Mouse (Mus musculus): ENCODE results near the gene Nrxn3. TPM values are rescaled to one million over a fixed set of nuclear protein-coding genes. Genes with fewer than 3 reads are reported as not detected.

Gene Nrxn3
- polyA plus RNA-seq, 1 experiment from 2014 or later: 96.9 TPM

DNA sequence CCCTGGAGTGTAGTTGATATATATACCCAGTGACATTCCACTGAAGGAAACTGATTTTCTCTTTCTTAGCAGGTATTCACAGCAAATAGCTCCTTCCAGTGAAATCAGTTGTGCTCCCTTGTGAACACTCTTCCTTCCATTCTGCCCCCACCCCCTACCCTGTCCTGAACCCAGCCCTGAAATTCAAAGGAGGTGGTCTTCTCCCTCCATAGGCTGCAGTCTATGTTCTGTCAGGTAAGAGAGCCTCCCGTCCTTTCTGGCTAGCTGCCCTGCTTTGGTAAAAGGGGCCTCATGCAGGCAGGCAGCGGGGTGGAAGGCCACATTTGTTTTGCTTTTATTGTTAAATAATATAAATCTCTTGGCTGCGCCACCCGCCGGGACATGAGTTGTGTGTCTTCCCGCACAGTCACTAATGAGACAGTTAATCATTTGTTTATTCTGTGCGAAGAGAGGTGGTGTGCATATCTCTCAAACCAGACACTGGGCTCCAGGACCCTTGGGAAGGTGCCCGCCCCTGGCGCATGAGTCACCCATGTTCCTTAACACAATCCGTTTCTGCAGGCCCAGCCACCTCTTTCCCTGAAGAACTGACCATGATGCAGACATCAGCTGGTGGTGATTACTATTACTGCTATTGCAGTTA, 261.1 kb downstream of the Nrxn3 start:
- Histone ChIP-seq H3K9ac (no peak overlapping the region), H3K4me3 (replicated peaks; ENCODE audit: low read length) (no peak overlapping the region), H3K4me2 (replicated peaks) (0 out of 2 replicates have a peak overlapping the region, but pooled peaks have one; percentile 15), H3K9me3 (ENCODE audit: control insufficient read depth, low read length) (no peaks in the 10 kb centered on the region), H3K27ac (peak overlapping the region; percentile 72), H3K4me1 (replicated peaks; ENCODE audit: control insufficient read depth, insufficient read depth, low read length) (peaks cover 22% of the 10 kb centered on the region), H3K27me3 (ENCODE audit: control insufficient read depth, insufficient read depth, low read length) (no peaks in the 10 kb centered on the region), H3K36me3 (replicated peaks; ENCODE audit: control insufficient read depth, insufficient read depth) (no peaks in the 10 kb centered on the region)
- 15% methylated on average over 10 of the region's 10 CpGs for WGBS
- DNase-seq (ENCODE audit: low spot score) (no peak), ATAC-seq (ENCODE audit: low FRiP score) (peak; percentile 61; the same call in 1 of the 2 replicates)

GRCm38 (mm10) chr12:88984375-88984774, 261.7 kb downstream of the Nrxn3 start:
- H3K4me1 ChIP-seq (replicated peaks; ENCODE audit: control insufficient read depth, insufficient read depth, low read length): peaks cover 22% of the 10 kb centered on the region
- H3K4me2 ChIP-seq (replicated peaks): peak overlapping the region; percentile 15; the same call in 1 of the 2 replicates
- H3K36me3 ChIP-seq (replicated peaks; ENCODE audit: control insufficient read depth, insufficient read depth): no peaks in the 10 kb centered on the region
- H3K27me3 ChIP-seq (ENCODE audit: control insufficient read depth, insufficient read depth, low read length): no peaks in the 10 kb centered on the region
- WGBS: 8% methylated on average over 8 of the region's 8 CpGs
- H3K9ac ChIP-seq: peak overlapping the region; percentile 25; the same call in 1 of the 2 replicates
- H3K27ac ChIP-seq: peak overlapping the region; percentile 72
- DNase-seq (ENCODE audit: low spot score): no peak
- no peaks in the 10 kb centered on the region for H3K9me3 ChIP-seq (ENCODE audit: control insufficient read depth, low read length)
- H3K4me3 ChIP-seq (replicated peaks; ENCODE audit: low read length): no peak overlapping the region
- ATAC-seq (ENCODE audit: low FRiP score): peak; percentile 34; the same call in 1 of the 2 replicates

- ATAC-seq (ENCODE audit: low FRiP score) (no peak), DNase-seq (ENCODE audit: low spot score) (no peak)
- Histone ChIP-seq H3K4me3 (replicated peaks; ENCODE audit: low read length) (no peak overlapping the region), H3K4me1 (replicated peaks; ENCODE audit: control insufficient read depth, insufficient read depth, low read length) (peaks cover 22% of the 10 kb centered on the region), H3K36me3 (replicated peaks; ENCODE audit: control insufficient read depth, insufficient read depth) (no peaks in the 10 kb centered on the region), H3K27me3 (ENCODE audit: control insufficient read depth, insufficient read depth, low read length) (no peaks in the 10 kb centered on the region), H3K9ac (0 out of 2 replicates have a peak overlapping the region, but pooled peaks have one; percentile 25), H3K27ac (peak overlapping the region; percentile 72), H3K4me2 (replicated peaks) (peak overlapping the region; percentile 15; the same call in 1 of the 2 replicates), H3K9me3 (ENCODE audit: control insufficient read depth, low read length) (no peaks in the 10 kb centered on the region)
- 23% methylated on average over 5 of the region's 5 CpGs for WGBS
Measured at GRCm38 (mm10) chr12:88984804-88985203, 262.1 kb downstream of the Nrxn3 start.

GRCm38 (mm10) chr12:88987046-88987445, 264.4 kb downstream of the Nrxn3 start:
- Histone ChIP-seq H3K4me1 (replicated peaks; ENCODE audit: control insufficient read depth, insufficient read depth, low read length) (peaks cover 22% of the 10 kb centered on the region), H3K9me3 (ENCODE audit: control insufficient read depth, low read length) (no peaks in the 10 kb centered on the region), H3K36me3 (replicated peaks; ENCODE audit: control insufficient read depth, insufficient read depth) (no peaks in the 10 kb centered on the region), H3K4me2 (replicated peaks) (no peak overlapping the region), H3K27me3 (ENCODE audit: control insufficient read depth, insufficient read depth, low read length) (no peaks in the 10 kb centered on the region), H3K9ac (no peak overlapping the region), H3K4me3 (replicated peaks; ENCODE audit: low read length) (no peak overlapping the region), H3K27ac (no peak overlapping the region)
- WGBS: 51% methylated on average over 4 of the region's 4 CpGs
- ATAC-seq (ENCODE audit: low FRiP score): no peak
- no peak for DNase-seq (ENCODE audit: low spot score)

DNA sequence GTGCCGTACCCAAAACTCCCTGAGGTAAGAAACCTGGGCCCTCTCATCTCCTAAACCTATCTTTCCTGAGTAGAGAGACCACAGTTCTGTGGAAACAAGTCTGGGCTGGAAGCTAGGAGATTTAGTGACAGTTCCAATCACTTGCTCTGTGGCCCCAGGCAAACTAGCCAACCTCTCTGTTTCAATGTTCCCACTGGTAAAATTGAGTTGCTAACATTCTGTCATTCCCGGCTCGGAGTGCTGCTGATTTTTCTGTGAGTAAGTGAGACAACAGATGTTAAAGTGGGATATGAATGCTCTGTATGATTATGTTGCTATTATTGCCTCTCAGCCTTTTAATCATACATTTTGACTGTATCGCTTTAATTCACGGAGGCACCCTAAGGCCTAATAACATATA, 268.1 kb downstream of the Nrxn3 start:
- Histone ChIP-seq H3K4me2 (replicated peaks) (no peak overlapping the region), H3K27me3 (ENCODE audit: control insufficient read depth, insufficient read depth, low read length) (no peaks in the 10 kb centered on the region), H3K36me3 (replicated peaks; ENCODE audit: control insufficient read depth, insufficient read depth) (no peaks in the 10 kb centered on the region), H3K4me3 (replicated peaks; ENCODE audit: low read length) (no peak overlapping the region), H3K9ac (no peak overlapping the region), H3K27ac (no peak overlapping the region), H3K9me3 (ENCODE audit: control insufficient read depth, low read length) (no peaks in the 10 kb centered on the region), H3K4me1 (replicated peaks; ENCODE audit: control insufficient read depth, insufficient read depth, low read length) (no peaks in the 10 kb centered on the region)
- no peak for DNase-seq (ENCODE audit: low spot score)
- 76% methylated on average over 5 of the region's 5 CpGs for WGBS
- ATAC-seq (ENCODE audit: low FRiP score): no peak

DNA sequence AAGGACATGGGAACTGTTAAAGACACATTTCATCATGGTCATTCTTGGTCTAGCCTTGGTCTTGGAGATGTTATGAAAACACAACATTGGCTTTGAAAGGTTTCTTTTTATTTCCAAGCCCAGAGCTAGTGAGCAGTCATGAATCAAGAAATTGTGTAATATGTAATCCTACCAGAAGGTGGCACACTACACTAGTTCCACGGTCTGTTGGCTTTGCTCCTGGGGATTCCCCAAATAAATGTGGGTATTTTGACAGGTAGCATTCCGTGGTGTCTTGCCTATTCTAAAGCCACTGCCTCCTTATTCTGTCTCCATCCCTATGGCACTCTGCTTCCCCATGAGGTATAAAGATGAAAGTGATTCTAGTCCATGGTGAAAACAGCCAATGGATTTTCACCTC, 269.5 kb downstream of the Nrxn3 start:
- ATAC-seq (ENCODE audit: low FRiP score): no peak
- H3K9me3 ChIP-seq (ENCODE audit: control insufficient read depth, low read length): no peaks in the 10 kb centered on the region
- no peak overlapping the region for H3K4me3 ChIP-seq (replicated peaks; ENCODE audit: low read length)
- H3K4me2 ChIP-seq (replicated peaks): no peak overlapping the region
- H3K27me3 ChIP-seq (ENCODE audit: control insufficient read depth, insufficient read depth, low read length): no peaks in the 10 kb centered on the region
- WGBS: 0% methylated on average over 2 of the region's 2 CpGs
- no peaks in the 10 kb centered on the region for H3K36me3 ChIP-seq (replicated peaks; ENCODE audit: control insufficient read depth, insufficient read depth)
- no peak overlapping the region for H3K9ac ChIP-seq
- no peaks in the 10 kb centered on the region for H3K4me1 ChIP-seq (replicated peaks; ENCODE audit: control insufficient read depth, insufficient read depth, low read length)
- no peak overlapping the region for H3K27ac ChIP-seq
- DNase-seq (ENCODE audit: low spot score): peak; percentile 77

DNA sequence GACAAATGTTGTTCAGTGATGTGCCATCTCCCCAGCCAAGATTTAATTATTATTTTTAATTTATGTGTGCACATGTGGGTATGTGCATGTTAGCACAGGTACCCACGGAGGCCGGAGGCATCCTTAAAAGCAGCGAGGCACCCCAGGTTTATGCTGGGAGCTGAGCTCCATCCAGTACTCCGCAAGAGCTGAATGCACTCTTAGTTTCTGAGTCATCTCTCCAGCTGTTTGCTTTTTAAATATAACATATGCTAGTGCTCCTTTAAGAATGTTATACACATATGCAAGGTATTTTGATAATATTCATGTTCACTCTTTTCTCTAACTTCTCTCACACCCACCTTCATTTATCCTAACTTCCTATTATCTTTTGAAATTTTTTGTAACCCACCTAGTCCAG, 271.1 kb downstream of the Nrxn3 start:
- Histone ChIP-seq H3K4me1 (replicated peaks; ENCODE audit: control insufficient read depth, insufficient read depth, low read length) (no peaks in the 10 kb centered on the region), H3K9me3 (ENCODE audit: control insufficient read depth, low read length) (no peaks in the 10 kb centered on the region), H3K4me2 (replicated peaks) (no peak overlapping the region), H3K27me3 (ENCODE audit: control insufficient read depth, insufficient read depth, low read length) (no peaks in the 10 kb centered on the region), H3K4me3 (replicated peaks; ENCODE audit: low read length) (no peak overlapping the region), H3K9ac (no peak overlapping the region), H3K36me3 (replicated peaks; ENCODE audit: control insufficient read depth, insufficient read depth) (no peaks in the 10 kb centered on the region), H3K27ac (no peak overlapping the region)
- WGBS: 89% methylated on average over 4 of the region's 4 CpGs
- no peak for DNase-seq (ENCODE audit: low spot score)
- no peak for ATAC-seq (ENCODE audit: low FRiP score)

- H3K36me3 ChIP-seq (replicated peaks; ENCODE audit: control insufficient read depth, insufficient read depth): no peaks in the 10 kb centered on the region
- no peaks in the 10 kb centered on the region for H3K9me3 ChIP-seq (ENCODE audit: control insufficient read depth, low read length)
- H3K27ac ChIP-seq: no peak overlapping the region
- DNase-seq (ENCODE audit: low spot score) (no peak), ATAC-seq (ENCODE audit: low FRiP score) (no peak)
- no peak overlapping the region for H3K9ac ChIP-seq
- 0 out of 2 replicates have a peak, but pooled peaks cover 6% of the 10 kb centered on the region for H3K4me1 ChIP-seq (replicated peaks; ENCODE audit: control insufficient read depth, insufficient read depth, low read length)
- 80% methylated on average over 1 of the region's 1 CpGs for WGBS
- H3K27me3 ChIP-seq (ENCODE audit: control insufficient read depth, insufficient read depth, low read length): no peaks in the 10 kb centered on the region
- H3K4me3 ChIP-seq (replicated peaks; ENCODE audit: low read length): no peak overlapping the region
- no peak overlapping the region for H3K4me2 ChIP-seq (replicated peaks)
Measured at GRCm38 (mm10) chr12:89016436-89016835, 293.8 kb downstream of the Nrxn3 start.

DNA sequence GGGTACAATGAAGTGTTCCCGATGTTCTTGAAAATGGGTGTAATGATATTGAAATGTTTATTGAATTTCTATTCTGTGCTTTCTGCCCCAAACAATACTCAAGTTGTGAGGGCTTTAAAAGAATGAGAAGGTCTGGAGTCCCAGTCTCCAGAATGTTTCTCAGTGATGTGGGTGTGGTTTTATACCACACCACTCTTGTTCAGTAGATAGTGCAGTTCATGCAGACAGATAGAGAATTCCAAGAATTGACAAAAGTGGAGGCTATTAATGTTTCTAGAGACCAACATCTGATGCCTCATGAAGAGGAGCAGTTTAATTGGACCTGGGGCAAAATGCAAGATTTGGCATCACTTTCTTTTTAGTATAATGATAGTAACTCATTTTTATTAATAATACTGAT, 302.5 kb downstream of the Nrxn3 start:
- Histone ChIP-seq H3K9me3 (ENCODE audit: control insufficient read depth, low read length) (no peaks in the 10 kb centered on the region), H3K27ac (no peak overlapping the region)

More for the DNA sequence above, 302.5 kb downstream of the Nrxn3 start:
- H3K36me3 ChIP-seq (replicated peaks; ENCODE audit: control insufficient read depth, insufficient read depth): no peaks in the 10 kb centered on the region
- ATAC-seq (ENCODE audit: low FRiP score) (no peak), DNase-seq (ENCODE audit: low spot score) (no peak)
- no peak overlapping the region for H3K9ac ChIP-seq
- 98% methylated on average over 1 of the region's 1 CpGs for WGBS
- no peaks in the 10 kb centered on the region for H3K27me3 ChIP-seq (ENCODE audit: control insufficient read depth, insufficient read depth, low read length)
- no peak overlapping the region for H3K4me3 ChIP-seq (replicated peaks; ENCODE audit: low read length)
- no peak overlapping the region for H3K4me2 ChIP-seq (replicated peaks)
- 0 out of 2 replicates have a peak, but pooled peaks cover 6% of the 10 kb centered on the region for H3K4me1 ChIP-seq (replicated peaks; ENCODE audit: control insufficient read depth, insufficient read depth, low read length)

Measured in hindbrain, embryonic 14.5 days (tissue).